Mouse (Mus musculus): ENCODE data around the gene Rapgef2. TPM values are rescaled to one million over a fixed set of nuclear protein-coding genes. Genes with fewer than 3 reads are reported as not detected.

Gene Rapgef2
- polyA plus RNA-seq, 1 experiment from 2014 or later: 9.0 TPM

DNA sequence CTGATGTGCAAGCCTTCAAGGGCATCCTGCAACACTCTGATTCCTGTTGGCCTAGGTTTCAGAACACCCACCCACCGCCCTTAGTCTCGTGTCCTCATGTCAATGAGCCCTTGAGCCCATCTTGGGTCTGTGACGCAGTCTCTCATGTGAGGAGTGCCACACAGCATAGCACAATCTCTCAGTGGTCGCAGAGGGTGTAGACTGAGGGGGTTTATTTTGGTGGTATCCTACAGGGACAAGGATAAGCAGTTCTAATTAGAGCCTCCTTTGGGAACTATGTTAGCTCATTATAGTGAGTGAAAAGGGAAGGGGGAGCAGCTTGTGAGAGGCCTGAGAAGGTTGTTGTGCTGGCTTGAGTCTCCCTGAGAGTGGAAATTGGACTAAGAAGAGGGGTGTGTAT is 263.6 kb downstream of the Rapgef2 start:
- no peak for ATAC-seq (ENCODE audit: low FRiP score, low TSS enrichment)
- no peak overlapping the region for H3K4me3 ChIP-seq (ENCODE audit: low read length)
- H3K4me1 ChIP-seq (ENCODE audit: control insufficient read depth, insufficient read depth, low read length): no peaks in the 10 kb centered on the region
- no peak overlapping the region for H3K4me2 ChIP-seq (replicated peaks; ENCODE audit: low read depth, low read length)
- no peaks in the 10 kb centered on the region for H3K27me3 ChIP-seq (ENCODE audit: control insufficient read depth, insufficient read depth, low read length)
- H3K27ac ChIP-seq (ENCODE audit: low read depth, low read length): no peak overlapping the region
- H3K36me3 ChIP-seq (ENCODE audit: control insufficient read depth, insufficient read depth, low read length): no peaks in the 10 kb centered on the region
- 89% methylated on average over 4 of the region's 4 CpGs for WGBS
- H3K9me3 ChIP-seq (ENCODE audit: control insufficient read depth, low read length): no peaks in the 10 kb centered on the region
- no peak overlapping the region for H3K9ac ChIP-seq (ENCODE audit: low read depth, low read length)

GRCm38 (mm10) chr3:79017440-79017839 is 268.9 kb downstream of the Rapgef2 start:
- H3K36me3 ChIP-seq (ENCODE audit: control insufficient read depth, insufficient read depth, low read length): no peaks in the 10 kb centered on the region
- no peak overlapping the region for H3K4me3 ChIP-seq (ENCODE audit: low read length)
- H3K27ac ChIP-seq (ENCODE audit: low read depth, low read length): no peak overlapping the region
- no peak overlapping the region for H3K4me2 ChIP-seq (replicated peaks; ENCODE audit: low read depth, low read length)
- no peaks in the 10 kb centered on the region for H3K4me1 ChIP-seq (ENCODE audit: control insufficient read depth, insufficient read depth, low read length)
- H3K9ac ChIP-seq (ENCODE audit: low read depth, low read length): no peak overlapping the region
- 90% methylated on average over 4 of the region's 4 CpGs for WGBS
- no peak for ATAC-seq (ENCODE audit: low FRiP score, low TSS enrichment)
- H3K9me3 ChIP-seq (ENCODE audit: control insufficient read depth, low read length): no peaks in the 10 kb centered on the region
- no peaks in the 10 kb centered on the region for H3K27me3 ChIP-seq (ENCODE audit: control insufficient read depth, insufficient read depth, low read length)

GRCm38 (mm10) chr3:79016830-79017229 is 269.5 kb downstream of the Rapgef2 start:
- Histone ChIP-seq H3K36me3 (ENCODE audit: control insufficient read depth, insufficient read depth, low read length) (no peaks in the 10 kb centered on the region), H3K9ac (ENCODE audit: low read depth, low read length) (no peak overlapping the region), H3K4me1 (ENCODE audit: control insufficient read depth, insufficient read depth, low read length) (no peaks in the 10 kb centered on the region), H3K27ac (ENCODE audit: low read depth, low read length) (no peak overlapping the region), H3K27me3 (ENCODE audit: control insufficient read depth, insufficient read depth, low read length) (no peaks in the 10 kb centered on the region), H3K4me3 (ENCODE audit: low read length) (no peak overlapping the region), H3K4me2 (replicated peaks; ENCODE audit: low read depth, low read length) (no peak overlapping the region), H3K9me3 (ENCODE audit: control insufficient read depth, low read length) (no peaks in the 10 kb centered on the region)
- WGBS: 86% methylated on average over 9 of the region's 9 CpGs
- no peak for ATAC-seq (ENCODE audit: low FRiP score, low TSS enrichment)

DNA sequence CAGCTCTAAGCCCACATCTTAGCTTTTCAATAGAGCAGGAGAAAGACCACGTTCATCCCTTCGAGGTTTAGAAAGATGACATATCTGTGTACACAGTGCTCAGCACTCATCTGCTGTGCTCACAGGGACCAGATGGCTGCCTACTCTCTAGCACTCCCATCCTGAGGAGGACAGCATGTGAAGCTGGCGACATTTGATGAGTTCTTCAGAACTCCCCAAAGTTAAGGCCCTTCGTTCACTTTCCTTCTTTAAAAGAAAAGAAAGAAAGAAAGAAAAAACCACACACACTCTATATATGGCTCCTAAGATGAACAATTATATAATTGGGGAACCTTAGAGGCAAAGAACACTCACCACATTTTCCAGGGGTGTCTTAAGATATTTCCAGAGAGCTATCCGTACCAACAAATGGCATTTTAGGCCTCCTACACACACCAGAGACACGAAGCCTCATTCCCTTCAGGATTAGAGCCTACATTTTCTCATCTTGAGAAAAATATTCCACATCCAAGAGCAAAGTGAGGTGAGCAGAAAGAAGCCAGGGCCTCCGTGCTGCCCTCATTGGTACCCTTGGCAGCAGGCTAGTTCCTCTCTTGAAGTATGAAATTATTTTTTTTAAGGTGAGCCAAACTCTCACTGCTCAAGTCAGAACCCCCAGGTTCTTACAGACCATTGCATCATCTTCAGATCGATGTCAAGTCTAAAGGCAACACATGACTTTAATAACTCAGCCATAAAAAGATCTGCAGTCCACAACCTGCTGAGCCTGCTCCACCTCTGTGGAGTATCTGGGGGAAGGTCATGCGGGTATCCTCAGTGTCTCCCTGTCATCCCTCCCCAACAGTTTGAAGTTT is 270.5 kb downstream of the Rapgef2 start:
- Histone ChIP-seq H3K4me2 (replicated peaks; ENCODE audit: low read depth, low read length) (no peak overlapping the region), H3K27me3 (ENCODE audit: control insufficient read depth, insufficient read depth, low read length) (no peaks in the 10 kb centered on the region), H3K4me3 (ENCODE audit: low read length) (no peak overlapping the region), H3K4me1 (ENCODE audit: control insufficient read depth, insufficient read depth, low read length) (no peaks in the 10 kb centered on the region), H3K27ac (ENCODE audit: low read depth, low read length) (no peak overlapping the region), H3K36me3 (ENCODE audit: control insufficient read depth, insufficient read depth, low read length) (no peaks in the 10 kb centered on the region), H3K9ac (ENCODE audit: low read depth, low read length) (no peak overlapping the region), H3K9me3 (ENCODE audit: control insufficient read depth, low read length) (no peaks in the 10 kb centered on the region)
- WGBS: 86% methylated on average over 9 of the region's 9 CpGs
- ATAC-seq (ENCODE audit: low FRiP score, low TSS enrichment): no peak

Other genes with a start within 250 kb of the Rapgef2 start
- not detected in 2 replicates for gene Gm17359, start 50.1 kb upstream of the Rapgef2 start, polyA plus RNA-seq (2014; fragmentation: Nextera tagmentation; extraction: Ambion mirVana)